Mouse (Mus musculus): ENCODE data around the gene Olfr1424. TPM values are rescaled to one million over a fixed set of nuclear protein-coding genes. Genes with fewer than 3 reads are reported as not detected.

The Olfr1424 gene
- polyA plus RNA-seq (2012; rRNA removed) = not detected in 2 replicates

DNA sequence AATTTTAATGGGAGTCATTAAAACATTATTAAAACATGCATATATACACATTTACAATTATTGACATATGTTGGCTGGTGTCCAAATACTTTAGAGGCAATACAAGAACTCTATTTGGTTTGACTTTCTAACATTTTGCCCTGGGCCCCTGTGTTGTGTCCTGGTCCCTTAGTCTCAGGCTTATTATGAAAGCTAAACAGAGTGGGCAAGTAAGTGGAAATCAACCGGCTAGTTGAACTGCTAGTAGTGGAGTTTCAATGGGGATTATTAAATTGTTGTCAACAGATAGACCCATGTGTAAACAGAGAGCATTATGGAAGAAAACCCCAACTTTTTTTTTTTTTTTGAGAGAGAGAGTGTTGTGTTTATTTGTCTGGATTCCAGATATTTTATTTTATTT, at the start of gene Olfr1424:
Gene Olfr1424, minus strand, starts transcription at position 101 of the 400 bp plus-strand sequence.

DNA sequence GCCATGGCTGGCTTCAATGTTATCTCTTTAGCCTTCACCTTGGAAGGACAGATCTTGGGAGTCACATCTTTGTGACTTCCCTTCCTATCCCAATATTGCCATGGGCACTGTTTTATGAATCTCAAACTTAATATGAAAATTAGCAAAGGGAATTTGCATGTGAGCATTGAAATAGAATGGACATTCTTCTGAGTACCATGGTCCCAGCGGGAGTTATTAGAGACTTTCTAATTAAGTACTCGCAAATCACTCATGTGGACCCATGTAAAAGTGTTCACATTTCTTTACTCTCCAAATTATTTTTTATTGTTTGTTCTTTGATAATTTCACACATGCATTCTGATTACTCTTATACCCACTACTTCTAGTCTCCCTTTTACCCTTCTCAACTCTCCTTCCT, 40.8 kb upstream of the Olfr1424 start, which contains the start of gene Olfr1427:
Gene Olfr1427, minus strand, starts transcription at position 101 of the 400 bp plus-strand sequence.

DNA sequence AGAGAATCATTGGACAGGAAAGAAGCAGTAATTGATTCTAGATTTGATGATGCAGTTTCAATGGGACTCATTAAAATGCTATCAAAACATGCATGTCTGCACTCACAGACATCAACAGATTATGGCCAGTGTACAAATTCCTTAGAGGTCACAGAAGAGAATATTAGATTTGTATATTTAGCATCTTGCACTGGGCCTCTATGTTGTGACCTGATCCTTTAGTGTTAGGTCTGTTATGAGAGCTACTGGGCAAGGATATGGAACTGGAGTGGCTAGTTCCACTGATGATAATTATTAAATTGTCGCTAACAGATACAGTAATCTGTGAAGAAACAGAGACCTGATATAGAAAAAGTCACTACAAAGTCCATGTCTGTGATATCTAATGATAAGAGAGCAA, 29.4 kb upstream of the Olfr1424 start, which contains the start of gene Olfr1426:
Gene Olfr1426, minus strand, starts transcription at position 101 of the 400 bp plus-strand sequence.

DNA sequence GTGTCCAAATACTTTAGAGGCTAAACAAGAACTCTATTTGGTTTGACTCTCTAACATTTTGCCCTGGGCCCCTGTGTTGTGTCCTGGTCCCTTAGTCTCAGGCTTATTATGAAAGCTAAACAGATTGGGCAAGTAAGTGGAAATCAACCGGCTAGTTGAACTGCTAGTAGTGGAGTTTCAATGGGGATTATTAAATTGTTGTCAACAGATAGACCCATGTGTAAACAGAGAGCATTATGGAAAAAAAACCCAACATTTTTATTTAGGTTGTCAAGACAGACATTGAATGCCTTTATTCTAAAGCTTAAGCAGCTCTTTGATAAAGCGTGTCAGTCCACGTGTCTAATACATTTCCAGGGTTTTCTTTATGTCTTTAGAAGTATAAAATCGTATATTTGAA, 15.1 kb upstream of the Olfr1424 start, which contains the start of gene Olfr1425:
Gene Olfr1425, minus strand, starts transcription at position 101 of the 400 bp plus-strand sequence.

DNA sequence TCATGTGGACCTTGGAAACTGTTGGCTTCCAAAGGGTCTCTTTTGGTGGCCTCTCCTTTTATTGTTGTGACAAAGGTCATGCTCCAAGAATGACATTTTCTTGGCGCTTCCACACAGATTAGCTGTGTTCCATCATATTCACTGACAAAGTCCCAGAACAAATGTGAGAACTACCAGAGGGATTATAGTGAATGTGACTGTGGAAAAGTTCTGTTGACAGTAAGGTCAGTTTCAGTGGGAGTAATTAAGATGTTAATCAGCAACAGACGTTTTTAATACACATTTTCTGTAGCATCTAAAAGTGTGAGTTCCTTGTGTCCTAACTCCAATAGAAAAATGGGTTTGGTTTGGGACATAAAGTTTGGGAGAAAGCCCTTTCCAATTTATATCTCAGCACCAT, 21.3 kb downstream of the Olfr1424 start, which contains the start of gene Olfr1423:
Gene Olfr1423, minus strand, starts transcription at position 101 of the 400 bp plus-strand sequence.

Other genes with a start within 250 kb of the Olfr1424 start
- gene Stx3, start 243.3 kb downstream of the Olfr1424 start, polyA plus RNA-seq (2012; rRNA removed) = 7.2 and 10.5 TPM in 2 replicates
- not detected in 2 replicates for gene Olfr1417, start 223.5 kb downstream of the Olfr1424 start, polyA plus RNA-seq (2012; rRNA removed)
- not detected in 2 replicates for gene Olfr1418, start 201.6 kb downstream of the Olfr1424 start, polyA plus RNA-seq (2012; rRNA removed)
- gene Olfr1419, start 187.6 kb downstream of the Olfr1424 start, polyA plus RNA-seq (2012; rRNA removed) = not detected in 2 replicates
- gene Olfr1420, start 176.1 kb downstream of the Olfr1424 start, polyA plus RNA-seq (2012; rRNA removed) = not detected in 2 replicates
- 3.5 and 5.7 TPM in 2 replicates for gene Patl1, start 150.3 kb downstream of the Olfr1424 start, polyA plus RNA-seq (2012; rRNA removed)
- gene Osbp, start 96.7 kb downstream of the Olfr1424 start, polyA plus RNA-seq (2012; rRNA removed) = 3.5 and 5.6 TPM in 2 replicates
- not detected in 2 replicates for gene Olfr1423, start 21.4 kb downstream of the Olfr1424 start, polyA plus RNA-seq (2012; rRNA removed)
- gene Olfr1425, start 15.0 kb upstream of the Olfr1424 start, polyA plus RNA-seq (2012; rRNA removed) = not detected in 2 replicates
- gene Olfr1426, start 29.3 kb upstream of the Olfr1424 start, polyA plus RNA-seq (2012; rRNA removed) = not detected in 2 replicates
- gene Olfr1427, start 40.7 kb upstream of the Olfr1424 start, polyA plus RNA-seq (2012; rRNA removed) = not detected in 2 replicates
- gene Olfr1428, start 53.2 kb upstream of the Olfr1424 start, polyA plus RNA-seq (2012; rRNA removed) = not detected in 2 replicates
- not detected in 2 replicates for gene Olfr76, start 60.5 kb upstream of the Olfr1424 start, polyA plus RNA-seq (2012; rRNA removed)
- not detected in 2 replicates for gene Olfr1555-ps1, start 107.4 kb upstream of the Olfr1424 start, polyA plus RNA-seq (2012; rRNA removed)
- not detected in 2 replicates for gene Olfr1431, start 138.0 kb upstream of the Olfr1424 start, polyA plus RNA-seq (2012; rRNA removed)
- gene Olfr1432, start 169.9 kb upstream of the Olfr1424 start, polyA plus RNA-seq (2012; rRNA removed) = not detected in 2 replicates
- gene Olfr262, start 179.0 kb upstream of the Olfr1424 start, polyA plus RNA-seq (2012; rRNA removed) = not detected in 2 replicates
- not detected in 2 replicates for gene Olfr235, start 198.3 kb upstream of the Olfr1424 start, polyA plus RNA-seq (2012; rRNA removed)
- gene Olfr1434, start 217.2 kb upstream of the Olfr1424 start, polyA plus RNA-seq (2012; rRNA removed) = not detected in 2 replicates
- not detected in 2 replicates for gene Olfr1436, start 236.4 kb upstream of the Olfr1424 start, polyA plus RNA-seq (2012; rRNA removed)